Mouse (Mus musculus) left cerebral cortex, postnatal 25 days (tissue): Measurements from ENCODE around the gene Slco2a1. TPM values are rescaled to one million over a fixed set of nuclear protein-coding genes. Genes with fewer than 3 reads are reported as not detected.

Experiments used
- DNase-seq, 2 experiments: peaks; one replicate each; pipeline ENCODE4 v3.0.0; 2022; ENCODE audit warnings: low spot score in 2 of 2, mixed read lengths in 1 of 2
- intact Hi-C: fragments of 180-260 bp; cut with DNase I; formaldehyde crosslinking; loops from one replicate; pipeline ENCODE4 v1.15.1; 2025
- total RNA-seq, 2 experiments: library from RNA; stranded (reverse); gene quantifications; 2 replicates each; pipeline ENCODE4 v1.2.3; 2021

Gene Slco2a1
- total RNA-seq = 1 to 10 TPM; 1.3 TPM

DNA sequence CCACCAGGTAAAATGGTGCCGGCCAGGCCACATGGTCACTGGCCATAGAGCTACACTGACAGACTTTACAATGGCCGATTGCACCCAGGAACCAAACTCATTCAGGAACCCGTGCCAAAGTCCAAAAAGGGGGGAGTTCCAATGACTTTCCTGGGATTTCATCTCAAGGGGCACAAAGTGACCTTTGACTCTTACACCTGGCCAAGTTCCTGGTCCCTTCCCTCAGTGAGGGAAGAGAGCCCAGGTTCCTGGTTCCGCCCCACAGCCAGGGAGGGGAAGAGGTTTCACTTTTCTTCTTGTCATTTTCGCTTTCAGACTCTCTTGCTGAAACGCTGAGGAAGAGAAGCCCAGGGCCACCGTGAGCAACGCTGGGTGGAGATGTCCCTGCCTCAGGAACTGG lies at the start of gene Slco2a1:
Slco2a1 (plus strand) TSS at position 251 of the 400 bp plus-strand sequence.
- no peak for DNase-seq
- intact Hi-C loops = no loop called here

DNA sequence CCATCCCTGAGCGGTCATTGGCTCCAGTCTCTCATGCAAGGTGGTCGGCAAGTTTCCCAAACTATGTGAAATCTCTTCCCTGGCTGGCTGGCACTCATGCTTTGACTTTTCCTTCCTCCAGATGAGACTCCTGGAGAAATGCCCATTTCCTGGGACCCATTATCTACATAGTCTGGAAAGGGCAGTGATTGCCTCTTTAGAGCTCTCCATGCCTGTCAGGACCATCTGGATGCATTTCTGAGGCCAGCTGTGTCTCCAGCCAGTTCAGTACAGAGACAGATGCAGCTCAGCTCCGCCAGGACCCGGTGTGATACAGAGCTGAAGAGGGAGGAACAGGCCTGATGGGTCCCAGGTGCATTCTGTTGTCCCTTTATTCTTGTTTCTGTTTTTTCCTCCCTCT lies 46.3 kb upstream of the Slco2a1 start:
- intact Hi-C loops = no loop called here
- no peak for DNase-seq

DNA sequence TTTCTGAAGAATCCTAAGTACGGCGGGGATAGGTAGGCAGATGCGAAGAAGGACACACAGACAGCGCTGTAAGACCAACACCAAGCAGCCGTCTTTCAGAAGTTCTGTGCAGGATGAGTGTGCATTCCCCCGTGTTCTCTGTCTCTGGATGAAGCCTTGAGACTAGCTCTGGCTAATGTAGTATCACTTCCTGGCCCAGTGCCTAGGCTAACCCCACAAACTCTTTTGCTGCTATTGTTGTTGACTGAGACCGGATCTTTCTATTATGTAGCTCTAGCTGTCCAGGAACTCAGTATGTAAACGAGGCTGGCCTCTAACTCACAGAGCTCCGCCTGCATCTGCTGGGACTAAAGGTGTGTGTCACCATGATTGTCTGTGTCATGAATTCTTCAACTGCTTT lies 43.6 kb upstream of the Slco2a1 start:
- DNase-seq = no peak
- intact Hi-C loops = no loop called here

DNA sequence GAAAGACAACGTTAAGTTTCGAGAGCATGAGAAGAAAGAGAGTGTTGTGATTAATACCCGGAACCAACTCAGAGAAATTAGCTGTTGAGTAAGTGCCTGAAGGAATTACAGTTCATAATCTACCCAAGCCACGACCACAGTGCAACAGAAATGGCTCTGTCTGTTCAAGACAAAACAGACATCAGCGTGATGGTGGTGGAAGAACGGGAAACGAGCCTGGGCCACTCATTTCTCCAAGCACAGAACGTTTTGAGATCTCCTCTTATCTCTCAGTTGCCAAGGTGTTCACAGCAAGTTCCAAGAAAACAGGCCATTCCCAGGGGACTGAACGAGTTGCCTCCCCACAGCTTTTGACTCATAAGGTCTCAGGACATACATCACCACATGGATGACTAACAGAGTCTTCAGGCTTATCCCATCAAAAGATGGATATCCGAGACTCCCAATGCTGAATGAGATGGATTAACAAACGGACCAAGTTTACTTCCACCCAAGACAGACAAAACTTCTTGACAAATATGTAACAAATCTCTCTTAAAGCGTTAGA lies 42.0 kb upstream of the Slco2a1 start:
- intact Hi-C loops = no loop called here
- no peak for DNase-seq

DNA sequence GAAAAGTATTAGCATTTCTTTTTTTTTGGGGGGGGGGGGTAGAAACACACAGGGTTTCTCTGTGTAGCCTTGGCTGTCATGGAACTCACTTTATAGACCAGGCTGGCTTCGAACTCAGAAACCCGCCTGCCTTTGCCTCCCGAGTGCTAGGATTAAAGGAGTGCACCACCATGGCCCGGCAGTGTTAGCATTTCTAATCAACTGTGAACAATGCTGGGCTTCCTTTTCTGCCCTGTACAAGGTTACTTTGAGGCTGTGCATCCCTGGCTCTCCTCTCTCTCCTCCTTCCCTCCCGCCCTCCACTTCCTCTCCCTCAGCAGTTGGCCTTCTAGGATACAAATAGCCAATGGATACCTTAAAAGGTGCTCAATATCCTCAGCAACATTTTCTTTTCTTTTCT lies 39.8 kb upstream of the Slco2a1 start:
- no peak for DNase-seq
- intact Hi-C loops = no loop called here

DNA sequence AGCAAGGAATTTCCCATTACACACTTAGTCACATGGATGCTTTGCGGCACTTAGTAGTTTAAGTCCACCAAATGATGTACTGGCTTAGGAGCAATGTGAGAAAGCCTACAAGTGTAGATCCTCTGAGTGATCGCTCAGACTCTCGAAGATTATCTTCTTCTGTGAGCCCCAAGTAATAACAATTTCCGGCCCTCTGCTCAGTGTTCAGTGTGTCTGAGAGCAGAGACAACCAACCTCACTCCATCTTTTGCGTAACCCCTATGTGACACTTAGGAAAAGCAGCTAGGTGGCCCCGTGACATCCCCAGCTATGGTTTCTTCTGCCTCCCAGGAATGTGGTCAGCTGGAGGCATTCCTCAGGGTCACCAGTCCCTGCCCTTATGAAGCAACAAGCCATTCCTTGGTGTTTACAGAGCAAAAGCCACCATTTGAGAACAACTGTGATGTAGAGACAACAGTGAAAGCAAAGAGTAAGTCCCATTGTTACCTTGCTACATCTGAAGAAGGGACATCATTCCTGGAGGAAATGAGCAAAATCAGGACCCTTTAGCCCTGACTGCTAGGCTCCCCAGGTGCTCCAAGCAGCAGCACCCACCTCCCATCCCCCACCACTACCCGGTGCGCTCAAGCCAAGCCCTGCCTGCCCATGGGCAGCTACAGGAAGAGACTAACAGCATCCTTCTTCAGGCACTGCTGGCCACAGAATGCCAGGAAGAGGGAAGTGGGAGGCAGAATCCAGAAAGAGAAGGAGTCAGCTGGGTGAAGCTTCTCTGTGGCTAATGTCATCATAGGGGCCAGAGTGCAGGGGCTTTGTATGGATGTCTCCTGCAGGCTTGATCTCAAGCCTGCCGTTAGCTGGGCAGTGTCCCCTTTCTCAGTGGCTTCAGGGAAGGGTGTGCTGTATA lies 37.2 kb upstream of the Slco2a1 start:
- DNase-seq = no peak
- intact Hi-C loops = no loop called here

DNA sequence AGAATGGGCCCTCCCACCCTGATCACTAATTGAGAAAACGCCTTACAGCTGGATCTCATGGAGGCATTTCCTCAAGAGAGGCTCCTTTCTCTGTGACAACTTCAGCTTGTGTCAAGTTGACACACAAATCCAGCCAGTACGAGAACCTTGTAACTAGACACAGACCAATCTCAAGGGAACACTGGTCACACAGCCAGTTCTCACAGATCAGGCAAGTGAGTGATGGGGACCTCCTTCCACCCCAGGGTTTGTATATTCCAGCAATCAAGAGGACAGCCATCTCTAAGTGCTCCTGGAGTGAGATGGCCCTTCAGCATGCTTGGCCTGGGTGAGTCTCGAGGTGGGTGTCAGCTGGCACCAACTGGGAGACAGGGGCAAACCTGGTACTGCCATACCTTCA lies 32.6 kb upstream of the Slco2a1 start:
- intact Hi-C loops = no loop called here
- DNase-seq = no peak

DNA sequence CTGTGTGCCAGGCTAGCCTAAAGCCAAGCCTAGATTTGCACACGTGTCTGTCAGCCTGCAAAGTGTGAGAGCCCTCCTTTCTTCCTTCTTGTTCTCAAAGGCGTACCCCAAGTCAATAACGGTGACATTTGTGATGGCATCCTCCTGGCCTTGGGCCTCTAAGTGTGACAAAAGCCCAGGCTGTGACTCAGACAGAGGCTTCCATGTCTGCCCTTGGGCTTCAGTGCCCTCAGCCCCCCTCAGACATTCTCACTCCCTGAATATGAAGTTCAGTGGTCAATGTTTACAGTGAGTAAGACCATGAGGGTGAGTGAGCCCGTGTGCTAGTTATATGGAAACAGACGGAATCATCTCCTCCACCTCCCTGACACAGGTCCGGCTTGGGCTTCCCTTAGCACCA lies 29.8 kb upstream of the Slco2a1 start:
- DNase-seq = no peak
- intact Hi-C loops = no loop called here

DNA sequence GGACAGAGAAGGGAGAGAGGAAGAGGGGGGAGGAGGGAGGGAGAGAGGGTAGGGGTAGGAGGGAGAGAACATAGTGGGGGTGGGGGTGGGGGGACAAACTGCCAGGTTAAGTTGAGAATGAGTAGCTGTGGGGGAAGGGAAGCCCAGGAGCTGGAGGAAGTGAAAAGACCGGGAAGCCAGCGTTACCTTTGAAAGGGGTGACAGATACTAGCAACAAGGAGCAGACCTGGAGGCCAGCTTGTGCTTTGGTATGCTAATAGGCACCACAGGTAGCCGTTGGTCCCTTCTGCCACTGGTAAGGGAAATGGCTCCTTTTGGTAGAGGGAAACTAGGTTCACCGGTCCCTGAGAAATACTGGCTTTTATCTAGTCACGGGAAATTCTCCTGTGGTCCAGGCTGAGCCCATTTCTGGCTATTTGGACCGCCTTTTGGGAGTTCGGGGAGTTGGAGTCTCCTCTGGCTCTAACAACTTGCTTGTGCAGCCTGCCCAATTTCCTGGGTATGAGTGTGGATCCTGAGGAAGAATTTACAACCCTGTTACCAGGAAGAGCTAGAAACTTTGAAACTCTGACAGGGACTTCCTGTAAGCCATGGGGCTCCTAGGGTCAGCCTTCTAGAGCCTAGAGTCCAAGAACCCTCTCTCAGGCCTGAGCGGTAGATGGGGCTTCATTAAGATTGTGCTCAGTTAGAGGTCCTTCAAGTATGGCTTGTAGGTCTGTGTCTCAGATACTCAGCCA lies 27.0 kb upstream of the Slco2a1 start:
- DNase-seq = no peak
- intact Hi-C loops = no loop called here

DNA sequence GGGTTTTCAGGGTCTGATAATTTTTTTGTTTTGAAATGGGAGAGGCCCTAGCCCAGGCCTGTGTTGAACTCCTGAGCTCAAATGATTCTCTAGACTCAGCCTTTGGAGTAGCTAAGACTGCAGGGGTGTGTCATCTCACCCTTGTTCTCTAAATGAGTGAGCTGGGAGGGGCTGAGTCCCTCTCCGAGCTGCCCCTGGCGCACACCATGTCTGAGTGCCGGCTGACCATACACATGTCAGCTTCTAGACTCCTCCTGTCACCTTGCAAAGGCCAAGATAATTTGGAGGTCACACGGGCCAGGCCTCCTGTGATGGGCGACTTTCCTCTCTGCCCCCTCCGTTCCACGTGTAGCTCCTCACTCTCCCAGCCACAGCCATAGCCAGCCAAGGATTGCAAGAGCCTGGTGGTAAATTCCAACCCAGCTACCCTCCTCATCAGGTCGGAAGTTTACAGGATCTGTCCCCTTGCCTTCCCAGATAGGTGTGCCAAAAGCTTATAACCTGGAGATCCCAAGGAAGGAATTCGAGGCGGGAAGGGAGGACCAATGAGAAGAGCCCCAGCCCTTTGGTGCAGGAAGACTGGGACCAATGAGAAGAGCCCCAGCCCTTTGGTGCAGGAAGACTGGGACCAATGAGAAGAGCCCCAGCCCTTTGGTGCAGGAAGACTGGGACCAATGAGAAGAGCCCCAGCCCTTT lies 26.3 kb upstream of the Slco2a1 start:
- intact Hi-C loops = no loop called here
- DNase-seq = no peak

DNA sequence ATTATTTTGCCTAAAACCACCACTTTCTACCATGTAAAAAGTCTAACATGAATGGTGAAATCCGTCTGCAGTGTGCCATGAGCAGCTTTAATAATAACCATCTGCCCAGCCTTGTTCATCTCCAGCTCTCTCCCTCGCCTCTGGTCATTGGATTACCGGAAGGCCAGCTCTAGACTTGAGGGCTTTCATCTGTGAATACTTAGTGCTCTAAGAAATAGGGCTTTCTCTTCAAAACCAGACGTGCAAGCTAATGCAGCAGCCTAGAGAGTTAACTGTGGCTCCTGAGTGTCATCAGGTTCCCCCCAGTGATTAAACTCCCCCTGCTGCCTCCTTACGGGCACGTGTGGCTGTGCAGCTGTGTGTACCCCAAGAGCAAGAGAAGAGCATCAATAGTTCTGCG lies 25.2 kb upstream of the Slco2a1 start:
- intact Hi-C loops = no loop called here
- no peak for DNase-seq

DNA sequence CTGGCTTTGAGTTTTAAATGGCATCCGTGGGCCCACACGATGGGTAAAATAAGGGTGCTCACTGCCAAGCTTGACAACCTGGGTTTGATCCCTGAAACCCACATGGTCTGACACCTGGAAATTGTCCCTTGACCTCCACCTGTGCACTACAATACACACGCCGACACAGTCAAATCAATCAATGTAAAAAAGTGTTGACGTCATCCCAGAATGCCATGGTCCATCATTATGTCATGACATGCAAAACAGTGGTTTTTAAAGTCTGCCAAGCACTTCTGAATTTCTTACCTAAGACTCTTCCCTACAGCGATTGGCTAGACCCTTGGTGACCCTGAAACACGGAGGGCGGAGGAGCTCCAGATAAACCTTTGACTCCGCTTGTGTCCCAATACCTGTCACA lies 23.9 kb upstream of the Slco2a1 start:
- intact Hi-C loops = no loop called here
- DNase-seq = no peak

DNA sequence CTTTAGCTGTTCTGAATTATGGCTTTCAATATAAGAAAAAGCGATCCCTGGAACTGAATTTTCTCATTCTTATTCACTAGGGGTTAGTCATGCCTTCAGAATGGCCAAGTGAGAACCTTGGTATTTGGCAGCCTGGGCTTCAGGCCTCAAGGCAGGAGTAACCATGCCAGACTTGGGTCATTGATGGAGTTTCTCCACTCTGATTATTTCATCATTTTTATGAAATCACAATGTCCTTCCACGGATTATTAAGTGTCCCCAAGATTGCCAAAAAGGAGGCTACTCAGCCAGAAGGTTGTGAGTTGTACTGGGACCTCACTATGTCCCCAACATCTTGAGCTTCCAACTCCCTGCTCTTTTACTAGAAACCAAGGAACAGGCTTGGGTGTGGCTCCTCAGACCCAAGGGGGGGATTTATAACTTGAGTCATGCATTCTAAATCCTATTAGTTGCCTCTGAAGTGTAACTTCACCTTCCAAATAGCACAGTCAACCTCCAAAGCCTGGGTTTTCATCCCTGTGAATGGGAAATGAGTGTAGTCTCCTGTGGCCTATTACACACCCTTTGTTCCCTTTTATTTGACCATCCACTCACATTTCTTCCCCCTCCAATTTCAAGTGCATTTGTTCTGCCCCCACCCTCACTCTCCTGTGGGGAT lies 16.0 kb upstream of the Slco2a1 start:
- intact Hi-C loops = no loop called here

DNA sequence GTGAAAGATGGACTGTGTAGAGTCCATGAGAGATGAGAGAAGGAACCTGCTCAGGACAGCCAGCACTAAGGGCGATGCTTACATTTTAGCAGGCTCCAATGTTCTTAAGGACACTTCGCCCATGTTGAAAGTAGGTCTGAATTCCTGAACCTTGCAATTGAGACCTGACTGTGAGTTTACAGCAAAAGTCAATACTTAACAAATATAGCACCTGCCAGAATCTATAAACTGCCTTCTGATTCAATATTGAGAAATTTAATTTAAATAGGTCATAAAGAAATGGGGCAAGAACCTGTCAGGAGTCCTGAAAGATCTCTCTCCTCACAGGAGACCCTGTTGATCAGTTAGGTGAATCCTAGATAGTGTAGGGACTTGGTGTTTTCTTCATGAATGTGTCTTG lies 12.6 kb upstream of the Slco2a1 start:
- intact Hi-C loops = no loop called here
- DNase-seq = no peak

More for the DNA sequence above, 16.0 kb upstream of the Slco2a1 start:
- DNase-seq = no peak

DNA sequence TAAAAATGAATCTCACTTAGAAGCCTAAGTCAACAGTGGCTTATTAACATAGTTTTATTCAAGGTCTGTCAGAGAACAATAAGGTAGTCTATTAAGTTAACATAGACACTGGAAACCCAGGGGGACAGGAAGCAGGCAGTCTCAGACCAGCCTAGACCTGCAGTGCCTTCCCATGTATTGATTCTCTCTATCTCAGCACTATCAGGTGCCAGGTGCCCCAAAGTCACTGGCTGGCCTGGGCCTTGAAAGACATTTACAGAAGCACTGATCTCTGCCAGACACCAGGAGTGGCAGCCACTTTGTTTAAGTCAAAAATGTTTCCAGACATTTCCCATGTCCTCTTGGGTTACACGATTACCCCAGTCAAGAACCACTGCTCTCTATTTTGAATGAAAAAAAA lies 11.4 kb upstream of the Slco2a1 start:
- intact Hi-C loops = no loop called here
- no peak for DNase-seq

DNA sequence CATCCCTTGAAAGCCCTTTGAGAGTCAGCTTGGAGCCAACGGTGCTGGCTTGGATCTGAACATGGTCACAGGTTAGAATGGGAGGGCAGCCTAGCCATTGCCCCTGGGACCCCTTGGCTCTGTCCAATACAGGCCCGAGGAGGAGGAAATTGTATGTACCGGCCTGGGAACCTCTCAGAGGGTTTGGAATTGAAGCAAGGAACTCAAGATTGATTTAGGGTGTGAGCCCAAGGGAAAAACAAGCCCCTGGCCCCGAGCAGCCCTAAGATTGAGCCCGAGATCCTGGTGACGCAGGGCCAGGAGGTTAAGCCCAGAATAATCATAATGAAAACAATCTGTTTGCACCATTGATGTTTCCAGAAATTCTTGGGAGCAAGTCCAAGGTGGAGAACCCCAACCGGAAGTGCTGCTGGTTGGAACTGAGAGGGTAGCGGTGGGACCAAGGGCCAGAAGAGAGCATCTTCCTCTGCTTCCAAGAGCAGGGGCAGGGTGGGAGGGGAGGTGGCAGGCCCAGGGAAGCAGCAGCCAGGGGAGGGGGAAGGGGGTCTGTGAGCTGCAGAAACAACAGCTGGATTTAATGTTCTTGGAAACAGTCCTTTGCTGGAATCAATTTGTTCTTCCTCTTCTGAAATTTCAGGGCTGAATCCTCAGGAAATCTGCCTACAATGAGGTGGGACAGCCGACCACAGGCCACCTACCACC lies 10.6 kb upstream of the Slco2a1 start:
- no peak for DNase-seq
- intact Hi-C loops = no loop called here

DNA sequence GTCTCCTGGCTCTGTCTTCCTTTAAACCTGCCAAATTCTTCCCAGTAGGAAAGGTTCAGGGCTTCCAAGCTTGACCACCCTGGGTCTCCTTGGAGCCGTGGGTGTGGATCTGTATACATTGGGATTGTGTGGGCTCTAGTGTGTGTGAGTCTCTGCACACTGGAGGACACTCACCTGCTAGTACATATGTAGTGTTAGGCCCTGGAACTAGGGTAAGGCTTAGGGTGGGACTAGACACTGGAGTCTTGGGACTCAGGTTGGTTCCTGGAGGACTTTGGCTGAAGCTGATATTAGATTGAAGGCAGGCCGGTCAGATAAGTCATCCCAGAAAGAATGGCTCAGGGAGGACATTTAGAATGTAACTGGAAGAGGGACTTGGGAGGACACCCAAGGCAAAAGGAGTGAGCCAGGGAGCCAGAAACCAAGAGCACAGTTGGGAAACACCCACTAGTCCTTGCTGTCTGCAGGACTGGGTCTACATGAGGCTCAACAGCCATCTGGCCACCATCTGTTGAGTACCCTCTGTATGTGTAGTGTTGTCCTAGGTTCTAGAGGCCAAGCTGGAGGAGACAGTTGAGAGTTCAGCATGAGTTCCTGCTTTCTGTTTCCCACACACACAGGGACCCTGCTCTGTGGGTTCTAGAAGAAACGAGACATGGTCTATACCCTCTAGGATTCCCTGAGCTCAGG lies 9.4 kb upstream of the Slco2a1 start:
- DNase-seq = no peak
- intact Hi-C loops = no loop called here

DNA sequence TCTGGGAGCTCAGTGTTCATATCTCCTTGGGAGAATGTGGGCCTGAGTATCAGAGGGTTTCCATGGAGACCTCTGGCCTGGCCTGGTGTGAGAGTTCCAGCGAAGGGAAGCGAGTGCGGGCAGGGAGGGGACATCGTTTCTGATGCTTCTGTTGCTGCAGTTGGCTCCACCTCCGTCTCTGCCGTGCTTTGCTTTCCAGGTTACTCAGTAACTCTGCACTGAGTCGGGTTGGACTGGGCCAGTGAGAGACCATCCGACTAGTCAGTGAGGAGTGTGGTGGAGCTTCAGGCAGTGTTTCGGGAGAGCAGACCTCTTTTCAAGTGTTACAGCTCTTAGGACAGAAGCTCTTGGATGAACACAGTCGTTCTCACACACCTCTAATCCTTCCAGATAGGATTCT lies 8.6 kb upstream of the Slco2a1 start:
- DNase-seq = no peak
- intact Hi-C loops = no loop called here

DNA sequence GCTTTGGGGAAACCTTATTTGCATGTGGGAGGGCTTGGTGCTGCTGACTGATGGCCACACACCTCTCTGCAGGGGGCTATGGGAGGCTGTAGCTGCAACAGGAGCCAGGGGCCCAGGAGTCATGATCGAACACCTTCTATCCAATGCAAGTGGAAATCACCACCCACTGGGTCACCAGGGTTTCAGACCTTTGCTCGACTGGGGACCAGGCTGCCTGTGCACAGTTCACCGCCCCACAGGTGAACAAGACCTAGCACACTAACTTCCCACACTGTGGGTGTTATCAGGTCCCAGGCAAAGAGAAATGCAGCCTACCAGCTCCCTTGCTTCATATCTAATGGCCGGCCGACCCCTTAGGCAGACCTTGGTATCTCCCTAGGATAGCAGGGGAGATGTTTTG lies 8.1 kb upstream of the Slco2a1 start:
- intact Hi-C loops = no loop called here
- DNase-seq = no peak
